In the genomic region with DNA sequence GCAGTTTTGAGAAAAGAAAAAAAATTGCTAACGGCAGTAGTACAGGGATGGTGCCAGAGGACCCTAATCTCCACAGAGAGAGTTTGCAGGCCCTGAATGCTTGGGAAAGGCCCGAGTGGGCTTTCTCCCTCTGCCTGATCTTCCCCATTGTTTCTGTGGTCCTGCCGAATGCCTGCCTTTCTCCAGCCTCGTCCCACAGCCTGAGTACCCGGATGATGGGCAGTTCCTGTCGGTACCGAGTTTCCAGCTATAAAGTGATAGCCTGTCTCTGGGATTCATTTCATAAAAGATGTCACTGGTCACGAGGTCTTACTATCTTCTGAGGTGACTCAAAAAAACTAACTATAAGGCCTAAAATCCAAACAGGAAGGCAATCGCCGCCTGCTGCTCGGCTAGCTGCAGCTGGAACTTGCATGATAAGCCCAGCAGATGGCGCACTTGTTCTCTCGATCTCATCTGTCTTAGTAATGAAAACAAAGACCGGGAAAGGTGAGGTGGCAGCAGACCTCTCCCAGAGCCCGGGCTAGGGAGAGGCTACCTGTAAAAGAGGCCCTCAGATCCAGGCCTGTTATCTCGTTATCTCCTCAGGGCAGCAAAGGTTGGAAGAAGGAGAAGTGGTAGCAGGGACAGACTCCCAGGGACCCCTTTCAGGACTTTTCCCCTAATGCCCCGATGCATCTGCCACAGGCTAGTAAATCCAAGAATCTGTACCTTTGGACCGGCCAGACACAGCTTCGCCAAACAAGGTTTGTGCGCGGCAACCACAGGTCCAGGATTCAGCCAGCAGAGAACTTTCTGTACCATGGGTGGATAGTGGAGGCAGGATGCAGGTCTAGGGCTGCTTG, we compare ENCODE assay signal across 8 mouse cellular contexts. TPM values are rescaled to one million over a fixed set of nuclear protein-coding genes. Genes with fewer than 3 reads are reported as not detected.
DNase-seq lines count a peak whose midpoint lies in the region; ATAC-seq lines count a peak whose summit lies in the region.

No protein-coding gene starts in this region.

- peak; percentile 73 for DNase-seq in WW6 (ENCODE audit: low read depth, low spot score)
- peak; percentile 76 for DNase-seq in gastrocnemius, postnatal 10 days
- peak; percentile 84 for DNase-seq in induced T-regulatory cell, adult 2 months (ENCODE audit: low read depth)
- peak; percentile 62 to 67 for DNase-seq in left cerebral cortex, adult 8-10 months (ENCODE audit: low spot score in 2 of 2)
- DNase-seq in right cerebral cortex, postnatal 10 days (ENCODE audit: low spot score in 2 of 2) = peak; percentile 88 to 90
- DNase-seq in urinary bladder, postnatal 14 days (ENCODE audit: low spot score) = peak; percentile 84

- peaks cover 25% of the 10 kb centered on the region for H3K36me3 ChIP-seq in megakaryocyte, embryonic 14.5 days (replicated peaks; ENCODE audit: low read length)

- peak overlapping the region; percentile 85 for H3K4me3 ChIP-seq in megakaryocyte, embryonic 14.5 days (replicated peaks)

- peaks cover 14% of the 10 kb centered on the region for H3K27me3 ChIP-seq in megakaryocyte, embryonic 14.5 days (replicated peaks)

- ATAC-seq in common myeloid progenitor, adult 5-6 weeks (replicated peaks; ENCODE audit: low read depth, poor library complexity, severe bottlenecking) = peak; percentile 79

- H3K9me3 ChIP-seq in megakaryocyte, embryonic 14.5 days = 0 out of 2 replicates have a peak, but pooled peaks cover 4% of the 10 kb centered on the region

- peaks cover 25% of the 10 kb centered on the region for H3K4me1 ChIP-seq in megakaryocyte, embryonic 14.5 days

RNA-seq across cellular contexts. Expression of gene Commd9, which starts 19.7 kb away (rescaled TPM):
- total RNA-seq in common myeloid progenitor, adult 5-6 weeks (2017) = 30.5 and 47.3 TPM in 2 replicates
- total RNA-seq in gastrocnemius, postnatal 10 days (2021) = 10 to 100 TPM; 34.5 to 36.4 TPM
- total RNA-seq in left cerebral cortex, adult 8-10 months (2022) = 10 to 100 TPM; 37.2 to 45.9 (median 40.3) TPM
- polyA plus RNA-seq in megakaryocyte, embryonic 14.5 days (2012; ENCODE audit: insufficient read depth, low replicate concordance) = 49.6 and 63.0 TPM in 2 replicates

RNA-seq across cellular contexts. Expression of gene Prr5l, which starts 22.9 kb away (rescaled TPM):
- 0.05 TPM in 2 replicates for total RNA-seq in common myeloid progenitor, adult 5-6 weeks (2017)
- total RNA-seq in gastrocnemius, postnatal 10 days (2021) = 1 to 10 TPM; 2.2 to 4.9 TPM
- total RNA-seq in left cerebral cortex, adult 8-10 months (2022) = 10 to 100 TPM; 13.1 to 18.4 (median 13.6) TPM
- polyA plus RNA-seq in megakaryocyte, embryonic 14.5 days (2012; ENCODE audit: insufficient read depth, low replicate concordance) = 44.1 and 158 TPM in 2 replicates

Comparison
In these comparisons a context has a peak if more than half of its experiments do, and no peak if none do; other contexts are left out.
1. Peak in every context shown above with its lines: DNase-seq, ATAC-seq and H3K4me3 ChIP-seq.